Mouse (Mus musculus) stomach, postnatal 0 days (tissue): ENCODE data around the gene 2610507B11Rik. TPM values are rescaled to one million over a fixed set of nuclear protein-coding genes. Genes with fewer than 3 reads are reported as not detected.

Source experiments
- ATAC-seq: fragments of 200-750 bp; cut with Nextera tagmentation; 2 replicates; pipeline ENCODE4 v1.8.0; 2017; ENCODE audit not compliant: low FRiP score, low TSS enrichment
- DNase-seq: peaks from one replicate; pipeline ENCODE4 v3.0.0-alpha.2; 2016; ENCODE audit warnings: low spot score
- H3K27ac ChIP-seq: fragments of 300-500 bp; sonication (generic); replicated peaks from 2 replicates; pipeline ENCODE4 v1.5.1; 2014; ENCODE audit warnings: mild to moderate bottlenecking, control low read depth
- H3K27me3 ChIP-seq: fragments of 300-500 bp; sonication (generic); 2 replicates; pipeline ENCODE4 v1.6.1; 2014; ENCODE audit warnings: low read length; ENCODE audit not compliant: control insufficient read depth, insufficient read depth
- H3K36me3 ChIP-seq: fragments of 300-500 bp; sonication (generic); 2 replicates; pipeline ENCODE4 v1.6.1; 2014; ENCODE audit warnings: low read length, mixed read lengths; ENCODE audit not compliant: control insufficient read depth, insufficient read depth
- H3K4me1 ChIP-seq: fragments of 300-500 bp; sonication (generic); replicated peaks from 2 replicates; pipeline ENCODE4 v1.6.1; 2014; ENCODE audit warnings: antibody characterized with exemption; ENCODE audit not compliant: control insufficient read depth, insufficient read depth
- H3K4me2 ChIP-seq: fragments of 300-500 bp; sonication (generic); replicated peaks from 2 replicates; pipeline ENCODE4 v1.6.1; 2014; ENCODE audit warnings: low read depth, mild to moderate bottlenecking, control low read depth, moderate library complexity
- H3K4me3 ChIP-seq: fragments of 300-500 bp; sonication (generic); 2 replicates; pipeline ENCODE4 v1.5.1; 2014; ENCODE audit warnings: low read depth, low read length, control low read depth
- H3K9ac ChIP-seq: fragments of 300-500 bp; sonication (generic); 2 replicates; pipeline ENCODE4 v1.6.1; 2014; ENCODE audit warnings: mild to moderate bottlenecking, low read length, control low read depth, mixed read lengths
- H3K9me3 ChIP-seq: fragments of 300-500 bp; sonication (generic); 2 replicates; pipeline ENCODE4 v1.6.1; 2016; ENCODE audit warnings: low read length; ENCODE audit not compliant: control insufficient read depth
- CTCF ChIP-seq: IDR thresholded peaks from 2 replicates; pipeline ENCODE4 v1.5.1; 2016; ENCODE audit warnings: antibody characterized with exemption, low read depth, mild to moderate bottlenecking, moderate library complexity
- EP300 ChIP-seq: optimal IDR thresholded peaks from 2 replicates; pipeline ENCODE3; 2016; ENCODE audit warnings: antibody characterized with exemption
- WGBS: fragments of 180-500 bp; shearing (Covaris S2); extraction: QIAGEN DNeasy Blood & Tissue Kit; methylation state at CpG from one replicate; pipeline ENCODE4 v1.1.7; 2014; 5-methylcytosine and 5-hydroxymethylcytosine counted together
- polyA plus RNA-seq: library from polyadenylated mRNA; unstranded; fragments of >200 nt; fragmentation: Nextera tagmentation; extraction: Ambion mirVana; gene quantifications from 2 replicates; pipeline ENCODE4 v1.2.1, GENCODE M21; 2015

2610507B11Rik gene
- polyA plus RNA-seq, 1 experiment from 2014 or later, result 74.9 TPM

- H3K4me3 ChIP-seq, result no peak overlapping the region
- H3K36me3 ChIP-seq, result no peaks in the 10 kb centered on the region; the same call in 1 of the 2 replicates
- TF ChIP-seq EP300 (no peak), CTCF (no peak)
- H3K27ac ChIP-seq, result no peak overlapping the region
- no peaks in the 10 kb centered on the region for H3K4me1 ChIP-seq
- H3K9ac ChIP-seq, result no peak overlapping the region
- 95% methylated on average over 6 of the region's 6 CpGs for WGBS
- no peaks in the 10 kb centered on the region for H3K27me3 ChIP-seq
- no peak overlapping the region for H3K4me2 ChIP-seq
- H3K9me3 ChIP-seq, result no peaks in the 10 kb centered on the region
- ATAC-seq (no peak), DNase-seq (no peak)
These were observed 33.0 kb downstream of the 2610507B11Rik start for GRCm38 (mm10) chr11:78294585-78294984.

- H3K4me3 ChIP-seq, result peak overlapping the region; percentile 64
- peak overlapping the region; percentile 79 for H3K4me2 ChIP-seq
- 0 out of 2 replicates have a peak overlapping the region, but pooled peaks have one; percentile 5 for H3K9ac ChIP-seq
- H3K27me3 ChIP-seq, result no peaks in the 10 kb centered on the region
- H3K36me3 ChIP-seq, result peaks cover 3% of the 10 kb centered on the region; the same call in 1 of the 2 replicates
- no peaks in the 10 kb centered on the region for H3K9me3 ChIP-seq
- no peak overlapping the region for H3K27ac ChIP-seq
- DNase-seq, result no peak
- peak; percentile 31; the same call in 1 of the 2 replicates for ATAC-seq
- TF ChIP-seq CTCF (no peak), EP300 (no peak)
- no peaks in the 10 kb centered on the region for H3K4me1 ChIP-seq
- 59% methylated on average over 7 of the region's 7 CpGs for WGBS
These were observed 39.4 kb downstream of the 2610507B11Rik start for GRCm38 (mm10) chr11:78300917-78301316.

GRCm38 (mm10) chr11:78301357-78302084, 40.0 kb downstream of the 2610507B11Rik start, which contains the start of gene Spag5:
TSS of gene Spag5 (plus strand) at chr11:78301529.
- peaks cover 3% of the 10 kb centered on the region; the same call in 1 of the 2 replicates for H3K36me3 ChIP-seq
- ATAC-seq, result peak; percentile 99
- H3K9me3 ChIP-seq, result no peaks in the 10 kb centered on the region
- WGBS, result under 1% methylated on average over 49 of the region's 49 CpGs
- peak within 1 kb of the TSS; percentile 61 for H3K9ac ChIP-seq
- H3K4me2 ChIP-seq, result peak within 1 kb of the TSS; percentile 79
- H3K27ac ChIP-seq, result no peak within 1 kb of the TSS
- H3K4me3 ChIP-seq, result peak within 1 kb of the TSS; percentile 64
- no peaks in the 10 kb centered on the region for H3K4me1 ChIP-seq
- no peaks in the 10 kb centered on the region for H3K27me3 ChIP-seq
- peak; percentile 90 for DNase-seq
- TF ChIP-seq EP300 (no peak), CTCF (no peak)

- no peak for TF ChIP-seq EP300
- Histone ChIP-seq H3K4me3 (no peak overlapping the region), H3K9ac (no peak overlapping the region), H3K9me3 (no peaks in the 10 kb centered on the region), H3K4me2 (no peak overlapping the region), H3K4me1 (no peaks in the 10 kb centered on the region), H3K27ac (no peak overlapping the region), H3K36me3 (peaks cover 3% of the 10 kb centered on the region; the same call in 1 of the 2 replicates), H3K27me3 (no peaks in the 10 kb centered on the region)
- no peak for DNase-seq
- ATAC-seq, result no peak
- 90% methylated on average over 4 of the region's 4 CpGs for WGBS
These were observed 43.7 kb downstream of the 2610507B11Rik start for GRCm38 (mm10) chr11:78305272-78305671.

- H3K4me1 ChIP-seq, result no peaks in the 10 kb centered on the region
- H3K4me3 ChIP-seq, result no peak overlapping the region
- H3K4me2 ChIP-seq, result no peak overlapping the region
- WGBS, result 90% methylated on average over 8 of the region's 8 CpGs
- H3K9ac ChIP-seq, result no peak overlapping the region
- TF ChIP-seq CTCF, result no peak
- no peak for TF ChIP-seq EP300
- H3K9me3 ChIP-seq, result no peaks in the 10 kb centered on the region
- peaks cover 7% of the 10 kb centered on the region for H3K36me3 ChIP-seq
- ATAC-seq, result no peak
- no peaks in the 10 kb centered on the region for H3K27me3 ChIP-seq
- H3K27ac ChIP-seq, result no peak overlapping the region
- DNase-seq, result no peak
These were observed 49.4 kb downstream of the 2610507B11Rik start for GRCm38 (mm10) chr11:78310861-78311511.

- H3K36me3 ChIP-seq, result peaks cover 12% of the 10 kb centered on the region
- no peak overlapping the region for H3K4me3 ChIP-seq
- WGBS, result 87% methylated on average over 2 of the region's 2 CpGs
- H3K27ac ChIP-seq, result no peak overlapping the region
- ATAC-seq, result no peak
- H3K4me2 ChIP-seq, result no peak overlapping the region
- no peaks in the 10 kb centered on the region for H3K27me3 ChIP-seq
- no peak for DNase-seq
- no peaks in the 10 kb centered on the region for H3K4me1 ChIP-seq
- H3K9ac ChIP-seq, result no peak overlapping the region
- H3K9me3 ChIP-seq, result no peaks in the 10 kb centered on the region
- no peak for TF ChIP-seq CTCF
- no peak for TF ChIP-seq EP300
These were observed 52.1 kb downstream of the 2610507B11Rik start for GRCm38 (mm10) chr11:78313662-78314061.
